Mouse (Mus musculus): ENCODE results near the gene Kif19a. TPM values are rescaled to one million over a fixed set of nuclear protein-coding genes. Genes with fewer than 3 reads are reported as not detected.

Kif19a gene
- polyA plus RNA-seq, 2 experiments, result 0.09 TPM; not detected in 1

GRCm38 (mm10) chr11:114795848-114796322, 30.7 kb downstream of the Kif19a start, which contains the start of gene Btbd17:
Gene Btbd17 (minus strand): TSS chr11:114795945.
- H3K36me3 ChIP-seq (replicated peaks; ENCODE audit: control insufficient read depth, insufficient read depth, low read depth), result no peaks in the 10 kb centered on the region
- no peak within 1 kb of the TSS for H3K9ac ChIP-seq (replicated peaks)
- H3K27ac ChIP-seq, result no peak within 1 kb of the TSS
- 14% methylated on average over 4 of the region's 4 CpGs for WGBS (ENCODE audit: insufficient replicate concordance)
- peak within 1 kb of the TSS; percentile 54 for H3K4me2 ChIP-seq (ENCODE audit: low read depth)
- peak within 1 kb of the TSS in 1 of 2 experiments; percentile 30; a peak in 3 of 4 replicates for H3K4me3 ChIP-seq (ENCODE audit: insufficient read depth in 1 of 2, low read depth in 2 of 2, low read length in 2 of 2)
- H3K27me3 ChIP-seq (ENCODE audit: control insufficient read depth, insufficient read depth, low read length), result peaks cover 27% of the 10 kb centered on the region
- H3K4me1 ChIP-seq (replicated peaks; ENCODE audit: control insufficient read depth in 2 of 2, insufficient read depth in 2 of 2, low read length in 1 of 2), result no peaks in the 10 kb centered on the region
- no peak for TF ChIP-seq EP300 (IDR thresholded peaks at IDR 0.05; ENCODE audit: low read depth)
- TF ChIP-seq CTCF (IDR thresholded peaks at IDR 0.05; ENCODE audit: low read depth), result no peak
- no peaks in the 10 kb centered on the region for H3K9me3 ChIP-seq (ENCODE audit: control insufficient read depth, low read length)
- ATAC-seq (ENCODE audit: insufficient read depth) (no peak), DNase-seq (ENCODE audit: low read depth in 3 of 3, low spot score in 3 of 3) (no peak)

GRCm38 (mm10) chr11:114797176-114797575, 32.0 kb downstream of the Kif19a start:
- TF ChIP-seq CTCF (IDR thresholded peaks at IDR 0.05; ENCODE audit: low read depth), result no peak
- TF ChIP-seq EP300 (IDR thresholded peaks at IDR 0.05; ENCODE audit: low read depth), result no peak
- no peak for DNase-seq (ENCODE audit: low read depth in 3 of 3, low spot score in 3 of 3)
- H3K27ac ChIP-seq, result no peak overlapping the region
- no peak for ATAC-seq (ENCODE audit: insufficient read depth)
- H3K4me2 ChIP-seq (ENCODE audit: low read depth), result no peak overlapping the region
- peaks cover 14% of the 10 kb centered on the region for H3K27me3 ChIP-seq (ENCODE audit: control insufficient read depth, insufficient read depth, low read length)
- H3K9ac ChIP-seq (replicated peaks), result no peak overlapping the region
- H3K4me3 ChIP-seq (ENCODE audit: insufficient read depth in 1 of 2, low read depth in 2 of 2, low read length in 2 of 2), result no peak overlapping the region
- WGBS (ENCODE audit: insufficient replicate concordance), result 69% methylated on average over 7 of the region's 7 CpGs
- no peaks in the 10 kb centered on the region for H3K4me1 ChIP-seq (replicated peaks; ENCODE audit: control insufficient read depth in 2 of 2, insufficient read depth in 2 of 2, low read length in 1 of 2)
- no peaks in the 10 kb centered on the region for H3K9me3 ChIP-seq (ENCODE audit: control insufficient read depth, low read length)
- no peaks in the 10 kb centered on the region for H3K36me3 ChIP-seq (replicated peaks; ENCODE audit: control insufficient read depth, insufficient read depth, low read depth)

- WGBS (ENCODE audit: insufficient replicate concordance), result 50% methylated on average over 3 of the region's 3 CpGs
- TF ChIP-seq CTCF (IDR thresholded peaks at IDR 0.05; ENCODE audit: low read depth), result no peak
- TF ChIP-seq EP300 (IDR thresholded peaks at IDR 0.05; ENCODE audit: low read depth), result no peak
- no peak for ATAC-seq (ENCODE audit: insufficient read depth)
Observed at GRCm38 (mm10) chr11:114797981-114798380, 32.8 kb downstream of the Kif19a start.

GRCm38 (mm10) chr11:114798624-114799023, 33.4 kb downstream of the Kif19a start, which contains the start of gene Gpr142:
Gene Gpr142 (plus strand): TSS chr11:114798924.
- Histone ChIP-seq H3K4me1 (replicated peaks; ENCODE audit: control insufficient read depth in 2 of 2, insufficient read depth in 2 of 2, low read length in 1 of 2) (no peaks in the 10 kb centered on the region), H3K4me2 (ENCODE audit: low read depth) (no peak within 1 kb of the TSS), H3K4me3 (ENCODE audit: insufficient read depth in 1 of 2, low read depth in 2 of 2, low read length in 2 of 2) (no peak within 1 kb of the TSS), H3K27ac (no peak within 1 kb of the TSS), H3K9me3 (ENCODE audit: control insufficient read depth, low read length) (no peaks in the 10 kb centered on the region), H3K36me3 (replicated peaks; ENCODE audit: control insufficient read depth, insufficient read depth, low read depth) (no peaks in the 10 kb centered on the region), H3K27me3 (ENCODE audit: control insufficient read depth, insufficient read depth, low read length) (no peaks in the 10 kb centered on the region; the same call in 1 of the 2 replicates), H3K9ac (replicated peaks) (no peak within 1 kb of the TSS)
- WGBS (ENCODE audit: insufficient replicate concordance), result 48% methylated on average over 3 of the region's 3 CpGs
- DNase-seq (ENCODE audit: low read depth in 3 of 3, low spot score in 3 of 3) (no peak), ATAC-seq (ENCODE audit: insufficient read depth) (no peak)
- TF ChIP-seq EP300 (IDR thresholded peaks at IDR 0.05; ENCODE audit: low read depth) (no peak), CTCF (IDR thresholded peaks at IDR 0.05; ENCODE audit: low read depth) (no peak)

More at GRCm38 (mm10) chr11:114797981-114798380, 32.8 kb downstream of the Kif19a start:
- Histone ChIP-seq H3K9me3 (ENCODE audit: control insufficient read depth, low read length) (no peaks in the 10 kb centered on the region), H3K4me1 (replicated peaks; ENCODE audit: control insufficient read depth in 2 of 2, insufficient read depth in 2 of 2, low read length in 1 of 2) (no peaks in the 10 kb centered on the region), H3K4me3 (ENCODE audit: insufficient read depth in 1 of 2, low read depth in 2 of 2, low read length in 2 of 2) (no peak overlapping the region), H3K27ac (no peak overlapping the region), H3K36me3 (replicated peaks; ENCODE audit: control insufficient read depth, insufficient read depth, low read depth) (no peaks in the 10 kb centered on the region), H3K4me2 (ENCODE audit: low read depth) (no peak overlapping the region), H3K27me3 (ENCODE audit: control insufficient read depth, insufficient read depth, low read length) (peaks cover 6% of the 10 kb centered on the region), H3K9ac (replicated peaks) (no peak overlapping the region)
- no peak for DNase-seq (ENCODE audit: low read depth in 3 of 3, low spot score in 3 of 3)

GRCm38 (mm10) chr11:114801906-114802305, 36.7 kb downstream of the Kif19a start:
- no peak overlapping the region for H3K4me3 ChIP-seq (ENCODE audit: insufficient read depth in 1 of 2, low read depth in 2 of 2, low read length in 2 of 2)
- no peak overlapping the region for H3K4me2 ChIP-seq (ENCODE audit: low read depth)
- 74% methylated on average over 1 of the region's 1 CpGs for WGBS (ENCODE audit: insufficient replicate concordance)
- no peaks in the 10 kb centered on the region for H3K27me3 ChIP-seq (ENCODE audit: control insufficient read depth, insufficient read depth, low read length)
- TF ChIP-seq EP300 (IDR thresholded peaks at IDR 0.05; ENCODE audit: low read depth) (no peak), CTCF (IDR thresholded peaks at IDR 0.05; ENCODE audit: low read depth) (0 out of 2 replicates have a peak, but pooled peaks have one; percentile 0)
- H3K9ac ChIP-seq (replicated peaks), result no peak overlapping the region
- no peaks in the 10 kb centered on the region for H3K9me3 ChIP-seq (ENCODE audit: control insufficient read depth, low read length)
- ATAC-seq (ENCODE audit: insufficient read depth), result no peak
- no peaks in the 10 kb centered on the region for H3K4me1 ChIP-seq (replicated peaks; ENCODE audit: control insufficient read depth in 2 of 2, insufficient read depth in 2 of 2, low read length in 1 of 2)
- H3K27ac ChIP-seq, result no peak overlapping the region
- no peaks in the 10 kb centered on the region for H3K36me3 ChIP-seq (replicated peaks; ENCODE audit: control insufficient read depth, insufficient read depth, low read depth)
- no peak for DNase-seq (ENCODE audit: low read depth in 3 of 3, low spot score in 3 of 3)

All from liver, embryonic 14.5 days (tissue).